Mouse (Mus musculus): ENCODE results near the gene Echs1.
A peak's percentile ranks its signal among the peaks of the same experiment; 100 is the strongest.

GRCm38 (mm10) chr7:140116329-140117054 is at the start of gene Echs1:
- TF ChIP-seq CTCF (IDR thresholded peaks at IDR 0.05; ENCODE audit: low read depth, low read length) (no peak), POLR2A (IDR thresholded peaks at IDR 0.05; ENCODE audit: insufficient read depth, low read length) (peak; percentile 82), EP300 (IDR thresholded peaks at IDR 0.05; ENCODE audit: insufficient read depth, low read depth, low read length) (no peak)

Measured in ES-Bruce4 (cell line).